Mouse (Mus musculus) liver, embryonic 16.5 days (tissue): Measurements from ENCODE around the gene Rabep1. TPM values are rescaled to one million over a fixed set of nuclear protein-coding genes. Genes with fewer than 3 reads are reported as not detected.

Source experiments
- ATAC-seq: fragments of 200-750 bp; cut with Nextera tagmentation; 2 replicates; pipeline ENCODE4 v1.8.0; 2017; ENCODE audit warnings: low read depth, mild to moderate bottlenecking, moderate number of reproducible peaks, moderate library complexity
- H3K27ac ChIP-seq: fragments of 300-500 bp; sonication (generic); 2 replicates; pipeline ENCODE4 v1.5.1; 2014; ENCODE audit warnings: mild to moderate bottlenecking, low read length
- H3K27me3 ChIP-seq: fragments of 300-500 bp; sonication (generic); 2 replicates; pipeline ENCODE4 v1.6.1; 2014; ENCODE audit warnings: low read depth, low read length, mixed read lengths; ENCODE audit not compliant: control insufficient read depth, insufficient read depth
- H3K36me3 ChIP-seq: fragments of 300-500 bp; sonication (generic); 2 replicates; pipeline ENCODE4 v1.6.1; 2014; ENCODE audit warnings: mild to moderate bottlenecking; ENCODE audit not compliant: control insufficient read depth, insufficient read depth
- H3K4me1 ChIP-seq: fragments of 300-500 bp; sonication (generic); 2 replicates; pipeline ENCODE4 v1.6.1; 2014; ENCODE audit warnings: low read depth, low read length, mixed read lengths; ENCODE audit not compliant: control insufficient read depth
- H3K4me2 ChIP-seq: fragments of 300-500 bp; sonication (generic); 2 replicates; pipeline ENCODE4 v1.6.1; 2014; ENCODE audit warnings: low read depth, low read length, mixed read lengths
- H3K4me3 ChIP-seq: fragments of 300-500 bp; sonication (generic); 2 replicates; pipeline ENCODE4 v1.5.1; 2014; ENCODE audit warnings: low read depth, mild to moderate bottlenecking, low read length
- H3K9ac ChIP-seq: fragments of 300-500 bp; sonication (generic); 2 replicates; pipeline ENCODE4 v1.6.1; 2014; ENCODE audit warnings: low read depth, low read length
- H3K9me3 ChIP-seq: fragments of 300-500 bp; sonication (generic); replicated peaks from 2 replicates; pipeline ENCODE4 v1.6.1; 2016; ENCODE audit warnings: low read length; ENCODE audit not compliant: control insufficient read depth
- WGBS: fragments of 180-500 bp; shearing (Covaris S2); extraction: QIAGEN DNeasy Blood & Tissue Kit; methylation state at CpG from one replicate; pipeline ENCODE4 v1.1.7; 2014; ENCODE audit not compliant: insufficient replicate concordance; 5-methylcytosine and 5-hydroxymethylcytosine counted together
- polyA plus RNA-seq: library from polyadenylated mRNA; unstranded; fragments of >200 nt; fragmentation: Nextera tagmentation; extraction: Ambion mirVana; gene quantifications from 2 replicates; pipeline ENCODE4 v1.2.1, GENCODE M21; 2015

Rabep1 gene
- polyA plus RNA-seq, 1 experiment from 2014 or later, result 11.8 TPM

- peak overlapping the region; percentile 6; the same call in 1 of the 2 replicates for H3K4me2 ChIP-seq
Measured at GRCm38 (mm10) chr11:70821728-70822591, 22.6 kb upstream of the Rabep1 start.

DNA sequence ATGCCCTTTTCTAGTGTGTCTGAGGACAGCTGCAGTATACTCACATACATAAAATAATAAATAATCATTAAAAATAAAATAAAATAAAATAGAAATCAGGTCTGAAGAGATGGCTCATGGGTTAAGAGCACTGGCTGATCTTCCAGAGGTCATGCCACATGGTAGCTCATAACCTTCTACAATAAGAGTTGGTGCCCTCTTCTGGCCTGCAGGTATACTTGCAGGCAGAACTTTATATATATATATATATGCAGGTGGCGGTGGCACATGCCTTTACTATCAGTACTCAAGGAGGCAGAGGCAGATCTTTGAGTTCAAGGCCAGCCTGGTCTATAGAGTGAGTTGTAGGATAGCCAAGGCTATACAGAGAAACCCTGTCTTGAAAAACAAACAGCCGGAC, 18.4 kb upstream of the Rabep1 start:
- Histone ChIP-seq H3K36me3 (no peaks in the 10 kb centered on the region), H3K4me2 (no peak overlapping the region), H3K9ac (no peak overlapping the region), H3K9me3 (no peaks in the 10 kb centered on the region), H3K27me3 (no peaks in the 10 kb centered on the region), H3K27ac (no peak overlapping the region), H3K4me1 (no peaks in the 10 kb centered on the region), H3K4me3 (no peak overlapping the region)
- ATAC-seq, result no peak
- 53% methylated on average over 2 of the region's 2 CpGs for WGBS

More at GRCm38 (mm10) chr11:70821728-70822591, 22.6 kb upstream of the Rabep1 start:
- H3K9me3 ChIP-seq, result no peaks in the 10 kb centered on the region
- no peaks in the 10 kb centered on the region for H3K36me3 ChIP-seq
- WGBS, result 49% methylated on average over 17 of the region's 17 CpGs
- H3K4me3 ChIP-seq, result no peak overlapping the region
- H3K27ac ChIP-seq, result no peak overlapping the region
- no peaks in the 10 kb centered on the region for H3K27me3 ChIP-seq
- ATAC-seq, result peak; percentile 82
- H3K9ac ChIP-seq, result no peak overlapping the region
- H3K4me1 ChIP-seq, result no peaks in the 10 kb centered on the region

- Histone ChIP-seq H3K4me3 (no peak overlapping the region), H3K9me3 (no peaks in the 10 kb centered on the region), H3K4me1 (no peaks in the 10 kb centered on the region), H3K36me3 (no peaks in the 10 kb centered on the region), H3K27me3 (no peaks in the 10 kb centered on the region), H3K9ac (no peak overlapping the region), H3K27ac (no peak overlapping the region), H3K4me2 (no peak overlapping the region)
- 51% methylated on average over 11 of the region's 11 CpGs for WGBS
- no peak for ATAC-seq
Measured at GRCm38 (mm10) chr11:70828975-70829615, 15.5 kb upstream of the Rabep1 start.

DNA sequence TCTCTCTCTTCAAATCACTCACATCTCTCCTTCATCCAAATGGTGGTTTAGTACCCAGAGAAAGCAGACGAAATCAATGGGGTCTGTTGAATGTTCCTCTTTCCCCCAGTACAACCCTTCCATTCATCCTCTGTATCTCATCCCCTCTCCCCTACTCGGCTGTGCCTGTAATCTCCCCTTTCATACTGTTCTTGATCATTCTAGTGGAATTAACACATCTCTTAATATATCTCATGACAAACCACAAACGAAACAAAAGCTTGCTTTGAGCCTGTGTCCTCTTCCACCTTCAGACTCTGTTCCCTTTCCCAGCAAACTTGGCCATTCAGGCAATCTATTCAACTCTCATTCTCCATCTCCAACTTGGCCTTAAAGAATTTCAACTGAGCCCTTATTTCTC, 13.4 kb upstream of the Rabep1 start:
- WGBS, result 40% methylated on average over 3 of the region's 3 CpGs
- no peak overlapping the region for H3K9ac ChIP-seq
- no peak overlapping the region for H3K4me2 ChIP-seq
- no peaks in the 10 kb centered on the region for H3K36me3 ChIP-seq
- no peak overlapping the region for H3K27ac ChIP-seq
- no peaks in the 10 kb centered on the region for H3K27me3 ChIP-seq
- no peak for ATAC-seq
- H3K4me1 ChIP-seq, result no peaks in the 10 kb centered on the region; the same call in 1 of the 2 replicates
- H3K4me3 ChIP-seq, result no peak overlapping the region
- H3K9me3 ChIP-seq, result no peaks in the 10 kb centered on the region

DNA sequence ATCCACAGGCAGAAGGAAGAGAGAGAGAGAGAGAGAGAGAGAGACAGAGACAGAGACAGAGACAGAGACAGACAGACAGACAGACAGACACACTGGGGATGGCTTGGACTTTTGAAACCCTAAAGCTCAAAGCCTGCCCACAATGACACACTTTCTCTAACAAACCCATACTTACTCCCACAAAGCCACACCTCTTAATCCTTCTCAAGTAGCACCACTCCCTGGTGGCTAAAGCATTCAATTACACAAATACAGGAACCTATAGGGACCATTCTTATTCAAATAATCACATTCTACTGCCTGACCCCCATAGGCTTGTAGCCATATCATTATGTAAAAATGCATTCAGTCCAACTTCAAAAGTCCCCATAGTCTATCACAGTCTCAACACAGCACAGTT, 11.2 kb upstream of the Rabep1 start:
- H3K27ac ChIP-seq, result no peak overlapping the region
- no peak overlapping the region for H3K4me3 ChIP-seq
- no peaks in the 10 kb centered on the region; the same call in none of the 2 replicates for H3K4me1 ChIP-seq
- H3K36me3 ChIP-seq, result no peaks in the 10 kb centered on the region
- H3K27me3 ChIP-seq, result no peaks in the 10 kb centered on the region
- H3K9ac ChIP-seq, result no peak overlapping the region
- no peaks in the 10 kb centered on the region for H3K9me3 ChIP-seq
- H3K4me2 ChIP-seq, result no peak overlapping the region
- ATAC-seq, result no peak

DNA sequence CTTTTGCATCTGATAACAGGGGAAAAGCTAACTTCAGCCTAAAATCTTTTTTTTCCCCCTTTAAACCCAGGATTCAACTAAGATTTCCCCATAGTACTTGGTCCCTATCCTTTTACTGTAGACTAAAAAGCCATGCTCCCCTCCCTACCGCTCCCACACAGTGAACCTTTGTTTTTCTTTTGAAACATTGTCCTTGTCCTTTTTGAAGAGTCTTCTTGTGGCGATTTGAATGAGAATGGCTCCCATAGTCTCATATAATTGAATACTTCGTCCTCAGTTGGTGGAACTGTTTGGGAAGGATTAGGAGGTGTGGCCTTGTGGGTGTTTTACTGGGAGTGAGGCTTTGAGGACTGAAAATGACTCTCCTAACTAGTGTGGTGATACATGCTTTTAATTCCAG, 10.7 kb upstream of the Rabep1 start:
- Histone ChIP-seq H3K9me3 (no peaks in the 10 kb centered on the region), H3K4me2 (no peak overlapping the region), H3K27ac (no peak overlapping the region), H3K4me3 (no peak overlapping the region), H3K4me1 (no peaks in the 10 kb centered on the region; the same call in none of the 2 replicates), H3K36me3 (no peaks in the 10 kb centered on the region), H3K9ac (no peak overlapping the region), H3K27me3 (no peaks in the 10 kb centered on the region)
- WGBS, result 60% methylated on average over 3 of the region's 3 CpGs
- ATAC-seq, result no peak

GRCm38 (mm10) chr11:70835381-70835831, 9.2 kb upstream of the Rabep1 start:
- Histone ChIP-seq H3K27ac (no peak overlapping the region), H3K9ac (no peak overlapping the region), H3K4me3 (no peak overlapping the region), H3K4me1 (no peaks in the 10 kb centered on the region; the same call in none of the 2 replicates), H3K9me3 (no peaks in the 10 kb centered on the region), H3K27me3 (no peaks in the 10 kb centered on the region), H3K4me2 (no peak overlapping the region), H3K36me3 (no peaks in the 10 kb centered on the region)
- peak; percentile 43; the same call in 1 of the 2 replicates for ATAC-seq
- 55% methylated on average over 6 of the region's 6 CpGs for WGBS

- H3K36me3 ChIP-seq, result no peaks in the 10 kb centered on the region
- 70% methylated on average over 3 of the region's 3 CpGs for WGBS
- H3K9ac ChIP-seq, result no peak overlapping the region
- H3K4me3 ChIP-seq, result no peak overlapping the region
- H3K27ac ChIP-seq, result no peak overlapping the region
- no peaks in the 10 kb centered on the region; the same call in none of the 2 replicates for H3K4me1 ChIP-seq
- H3K4me2 ChIP-seq, result no peak overlapping the region
- ATAC-seq, result no peak
- H3K27me3 ChIP-seq, result no peaks in the 10 kb centered on the region
- no peaks in the 10 kb centered on the region for H3K9me3 ChIP-seq
Measured at GRCm38 (mm10) chr11:70837031-70837430, 7.5 kb upstream of the Rabep1 start.

- no peaks in the 10 kb centered on the region; the same call in none of the 2 replicates for H3K4me1 ChIP-seq
- no peak overlapping the region for H3K4me2 ChIP-seq
- ATAC-seq, result peak; percentile 30; the same call in 1 of the 2 replicates
- H3K27ac ChIP-seq, result no peak overlapping the region
- H3K9me3 ChIP-seq, result no peaks in the 10 kb centered on the region
- no peaks in the 10 kb centered on the region for H3K27me3 ChIP-seq
- no peak overlapping the region for H3K4me3 ChIP-seq
- 48% methylated on average over 2 of the region's 2 CpGs for WGBS
- H3K9ac ChIP-seq, result no peak overlapping the region
- H3K36me3 ChIP-seq, result no peaks in the 10 kb centered on the region
Measured at GRCm38 (mm10) chr11:70838610-70839009, 6.0 kb upstream of the Rabep1 start.
